Mouse (Mus musculus) myocyte (in vitro differentiated cells): Measurements from ENCODE around the gene Pheta2. TPM values are rescaled to one million over a fixed set of nuclear protein-coding genes. Genes with fewer than 3 reads are reported as not detected.
A peak's percentile ranks its signal among the peaks of the same experiment; 100 is the strongest.

Experiments
- H3K27me3 ChIP-seq: one replicate; pipeline ENCODE4 v1.6.1; 2011; ENCODE audit not compliant: control insufficient read depth, insufficient read depth, insufficient read length
- H3K36me3 ChIP-seq: one replicate; pipeline ENCODE4 v1.6.1; 2011; ENCODE audit not compliant: control insufficient read depth, insufficient read depth
- H3K4me2 ChIP-seq: one replicate; pipeline ENCODE4 v1.6.1; 2011; ENCODE audit warnings: low read depth, control low read depth
- H3K4me3 ChIP-seq: one replicate; pipeline ENCODE4 v1.5.1; 2011; ENCODE audit warnings: mild to moderate bottlenecking, control low read depth, moderate library complexity
- H3K79me2 ChIP-seq: one replicate; pipeline ENCODE4 v1.6.1; 2011; ENCODE audit not compliant: control insufficient read depth, insufficient read depth
- H3ac ChIP-seq: one replicate; pipeline ENCODE4 v1.6.1; 2011; ENCODE audit not compliant: control insufficient read depth, insufficient read length
- CEBPB ChIP-seq: IDR thresholded peaks from 2 replicates; pipeline ENCODE4 v1.6.1; 2011; ENCODE audit warnings: mild to moderate bottlenecking, moderate library complexity; ENCODE audit not compliant: poor library complexity, insufficient read depth, severe bottlenecking
- E2F4 ChIP-seq: IDR thresholded peaks from one replicate; pipeline ENCODE4 v1.6.1; 2011; ENCODE audit warnings: mild to moderate bottlenecking, control low read depth, moderate library complexity; ENCODE audit not compliant: insufficient read depth
- MAX ChIP-seq: IDR thresholded peaks from one replicate; pipeline ENCODE4 v1.6.1; 2011; ENCODE audit warnings: low read depth, mild to moderate bottlenecking, control low read depth
- MYOD1 ChIP-seq, 3 experiments: IDR thresholded peaks; one replicate each; pipeline ENCODE4 v1.6.1; 2011; ENCODE audit warnings: control low read depth in 2 of 3, low read depth in 2 of 3, mild to moderate bottlenecking in 2 of 3, moderate library complexity in 1 of 3; ENCODE audit not compliant: insufficient read length in 2 of 3, control insufficient read depth in 1 of 3
- MYOG ChIP-seq, 3 experiments: IDR thresholded peaks; one replicate each; pipeline ENCODE4 v1.6.1; 2011; ENCODE audit warnings: control low read depth in 2 of 3, low read depth in 2 of 3, mild to moderate bottlenecking in 2 of 3; ENCODE audit not compliant: insufficient read length in 2 of 3, control insufficient read depth in 1 of 3, insufficient read depth in 1 of 3
- POLR2A ChIP-seq: IDR thresholded peaks from one replicate; pipeline ENCODE4 v1.6.1; 2011; ENCODE audit warnings: low read depth, mild to moderate bottlenecking, control low read depth, moderate library complexity; ENCODE audit not compliant: insufficient read length
- POLR2AphosphoS2 ChIP-seq: IDR thresholded peaks from one replicate; pipeline ENCODE4 v1.6.1; 2011; ENCODE audit warnings: low read depth, control low read depth; ENCODE audit not compliant: insufficient read length
- REST ChIP-seq: IDR thresholded peaks from one replicate; pipeline ENCODE4 v1.6.1; 2011; ENCODE audit warnings: mild to moderate bottlenecking, control low read depth, moderate library complexity; ENCODE audit not compliant: insufficient read depth, insufficient read length
- SRF ChIP-seq: IDR thresholded peaks from one replicate; pipeline ENCODE4 v1.6.1; 2011; ENCODE audit warnings: low read depth; ENCODE audit not compliant: control insufficient read depth, insufficient read length
- TCF12 ChIP-seq: IDR thresholded peaks from one replicate; pipeline ENCODE4 v1.6.1; 2011; ENCODE audit warnings: mild to moderate bottlenecking, control low read depth; ENCODE audit not compliant: poor library complexity, insufficient read depth, severe bottlenecking
- TCF3 ChIP-seq: IDR thresholded peaks from one replicate; pipeline ENCODE4 v1.6.1; 2011; ENCODE audit warnings: low read depth, control low read depth; ENCODE audit not compliant: insufficient read length
- USF1 ChIP-seq: IDR thresholded peaks from one replicate; pipeline ENCODE4 v1.6.1; 2011; ENCODE audit warnings: low read depth, mild to moderate bottlenecking, control low read depth, moderate library complexity
- polyA plus RNA-seq: library from polyadenylated mRNA; unstranded; fragments of >200 nt; fragmentation: generic; extraction: Trizol; gene quantifications from one replicate; pipeline ENCODE4 v1.2.1, GENCODE M21; 2012; ENCODE audit warnings: missing spikeins

The Pheta2 gene
- polyA plus RNA-seq, 1 experiment: 0.05 TPM

GRCm38 (mm10) chr15:82345820-82346470, 7.2 kb downstream of the Pheta2 start:
- TF ChIP-seq POLR2AphosphoS2: peak; percentile 89
- TF ChIP-seq USF1: peak; percentile 85
- TF ChIP-seq E2F4: peak; percentile 58
- TF ChIP-seq REST: peak; percentile 39
- TF ChIP-seq TCF3: no peak
- TF ChIP-seq TCF12: peak; percentile 14
- TF ChIP-seq MYOD1 (IDR thresholded peaks at IDR 0.05; ENCODE audit: control insufficient read depth in 1 of 3, insufficient read length in 2 of 3, low read depth in 2 of 3): peak; percentile 28 to 46 (median 35)
- no peak for TF ChIP-seq CEBPB
- TF ChIP-seq MYOG (IDR thresholded peaks at IDR 0.05; ENCODE audit: control insufficient read depth in 1 of 3, insufficient read depth in 1 of 3, insufficient read length in 2 of 3, low read depth in 2 of 3): peak in 1 of 3 experiments; percentile 28
- peak; percentile 93 for TF ChIP-seq POLR2A
- no peak for TF ChIP-seq MAX
- TF ChIP-seq SRF: no peak
- Histone ChIP-seq H3K4me3 (peak overlapping the region; percentile 42), H3K27me3 (no peaks in the 10 kb centered on the region), H3K36me3 (peaks cover 32% of the 10 kb centered on the region), H3ac (peak overlapping the region; percentile 7), H3K4me2 (peak overlapping the region; percentile 98), H3K79me2 (peaks cover 31% of the 10 kb centered on the region)

GRCm38 (mm10) chr15:82346580-82347302, 8.0 kb downstream of the Pheta2 start:
- peak overlapping the region; percentile 98 for H3K4me2 ChIP-seq
- no peak for TF ChIP-seq MAX
- no peak for TF ChIP-seq CEBPB
- no peak for TF ChIP-seq POLR2A
- no peak for TF ChIP-seq SRF
- no peak for TF ChIP-seq POLR2AphosphoS2
- no peak for TF ChIP-seq TCF3
- TF ChIP-seq E2F4: no peak
- no peak for TF ChIP-seq MYOD1 (IDR thresholded peaks at IDR 0.05; ENCODE audit: control insufficient read depth in 1 of 3, insufficient read length in 2 of 3, low read depth in 2 of 3)
- no peak for TF ChIP-seq MYOG (IDR thresholded peaks at IDR 0.05; ENCODE audit: control insufficient read depth in 1 of 3, insufficient read depth in 1 of 3, insufficient read length in 2 of 3, low read depth in 2 of 3)
- no peak for TF ChIP-seq REST
- TF ChIP-seq TCF12: no peak
- TF ChIP-seq USF1: no peak
- no peaks in the 10 kb centered on the region for H3K27me3 ChIP-seq
- H3ac ChIP-seq: peak overlapping the region; percentile 7
- H3K79me2 ChIP-seq: peaks cover 32% of the 10 kb centered on the region
- H3K4me3 ChIP-seq: peak overlapping the region; percentile 42
- H3K36me3 ChIP-seq: peaks cover 34% of the 10 kb centered on the region

GRCm38 (mm10) chr15:82347303-82347676, 8.5 kb downstream of the Pheta2 start:
- peak overlapping the region; percentile 42 for H3K4me3 ChIP-seq
- peak overlapping the region; percentile 98 for H3K4me2 ChIP-seq
- peak overlapping the region; percentile 7 for H3ac ChIP-seq
- H3K36me3 ChIP-seq: peaks cover 34% of the 10 kb centered on the region
- no peak for TF ChIP-seq TCF12
- peak; percentile 66 for TF ChIP-seq POLR2AphosphoS2
- peaks cover 38% of the 10 kb centered on the region for H3K79me2 ChIP-seq
- H3K27me3 ChIP-seq: no peaks in the 10 kb centered on the region

- peak overlapping the region; percentile 98 for H3K4me2 ChIP-seq
Observed at GRCm38 (mm10) chr15:82347852-82348251, 9.1 kb downstream of the Pheta2 start.

GRCm38 (mm10) chr15:82348258-82348998, 9.7 kb downstream of the Pheta2 start:
- H3K4me2 ChIP-seq: no peak overlapping the region
- peaks cover 49% of the 10 kb centered on the region for H3K79me2 ChIP-seq
- TF ChIP-seq E2F4: no peak
- TF ChIP-seq REST: no peak
- TF ChIP-seq POLR2A: peak; percentile 32
- TF ChIP-seq MYOD1 (IDR thresholded peaks at IDR 0.05; ENCODE audit: control insufficient read depth in 1 of 3, insufficient read length in 2 of 3, low read depth in 2 of 3): no peak
- peak; percentile 83 for TF ChIP-seq POLR2AphosphoS2
- TF ChIP-seq USF1: no peak
- TF ChIP-seq SRF: no peak
- no peak for TF ChIP-seq MAX
- no peak for TF ChIP-seq CEBPB
- no peak for TF ChIP-seq MYOG (IDR thresholded peaks at IDR 0.05; ENCODE audit: control insufficient read depth in 1 of 3, insufficient read depth in 1 of 3, insufficient read length in 2 of 3, low read depth in 2 of 3)
- no peak for TF ChIP-seq TCF12
- TF ChIP-seq TCF3: no peak
- H3K36me3 ChIP-seq: peaks cover 34% of the 10 kb centered on the region
- H3ac ChIP-seq: no peak overlapping the region
- no peaks in the 10 kb centered on the region for H3K27me3 ChIP-seq
- H3K4me3 ChIP-seq: no peak overlapping the region

More at GRCm38 (mm10) chr15:82347852-82348251, 9.1 kb downstream of the Pheta2 start:
- H3K27me3 ChIP-seq: no peaks in the 10 kb centered on the region
- no peak overlapping the region for H3ac ChIP-seq
- peaks cover 43% of the 10 kb centered on the region for H3K79me2 ChIP-seq
- H3K4me3 ChIP-seq: peak overlapping the region; percentile 42
- TF ChIP-seq POLR2AphosphoS2: peak; percentile 77
- no peak for TF ChIP-seq USF1
- H3K36me3 ChIP-seq: peaks cover 34% of the 10 kb centered on the region
